Mouse (Mus musculus): ENCODE measurements around the gene Ampd1.

DNA sequence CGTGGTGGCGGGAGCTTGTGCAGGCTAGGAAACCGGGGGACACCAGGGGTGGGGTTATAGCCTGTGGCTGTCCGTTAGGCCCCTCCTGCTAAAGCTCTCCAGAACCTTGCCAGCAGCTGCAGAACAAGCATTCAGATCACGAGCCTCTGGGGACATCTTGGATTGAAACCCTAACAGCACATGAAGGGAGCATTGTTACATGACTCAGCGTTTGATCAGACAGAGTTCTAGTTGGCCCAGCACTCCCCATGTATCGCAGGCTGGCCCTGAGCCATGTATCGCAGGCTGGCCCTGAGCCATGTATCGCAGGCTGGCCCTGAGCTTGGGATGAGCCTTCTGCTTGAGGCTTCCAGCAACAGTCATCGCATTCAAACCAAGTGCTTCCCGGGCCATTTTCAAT, 67.5 kb downstream of the Ampd1 start:
- no peak for TF ChIP-seq ZC3H11A (IDR thresholded peaks at IDR 0.05; ENCODE audit: borderline replicate concordance, low read depth, low read length)
- no peak for TF ChIP-seq ZNF384 (IDR thresholded peaks at IDR 0.05; ENCODE audit: low read depth, low read length)
- TF ChIP-seq HCFC1 (IDR thresholded peaks at IDR 0.05; ENCODE audit: borderline replicate concordance, insufficient read depth, low read length), result no peak
- TF ChIP-seq CHD2 (IDR thresholded peaks at IDR 0.05; ENCODE audit: low read depth, low read length), result no peak
- 0 out of 2 replicates have a peak, but pooled peaks have one; percentile 14 for TF ChIP-seq MAFK (IDR thresholded peaks at IDR 0.05; ENCODE audit: insufficient read depth, low read depth, low read length)
